Mouse (Mus musculus): ENCODE data around the gene Gm17535.
"Not testable (repeated sequence)": the region's sequence is repeated elsewhere in the genome, so short reads cannot be mapped to it uniquely, and the experiment has no call there.

GRCm38 (mm10) chr9:3012054-3012621, 22.3 kb upstream of the Gm17535 start:
- TF ChIP-seq GATA1, TAL1 (IDR thresholded peaks at IDR 0.05; ENCODE audit: low read length): not testable (repeated sequence)
